Mouse (Mus musculus): Measurements from ENCODE around the gene Pou2f1.

Gene Pou2f1

GRCm38 (mm10) chr1:165817264-165817663 lies 185.2 kb downstream of the Pou2f1 start:
- DNase-seq (ENCODE audit: extremely low read depth, insufficient read length, low spot score), result no peak

- no peak for DNase-seq (ENCODE audit: extremely low read depth, insufficient read length, low spot score)
Measured at GRCm38 (mm10) chr1:165816391-165816790, 186.1 kb downstream of the Pou2f1 start.

Measured in 3134 (cell line).